Mouse (Mus musculus) 416B (cell line): ENCODE measurements around the gene Smdt1.

Experiments
- DNase-seq: peaks from one replicate; pipeline ENCODE4 v3.0.0; 2011; ENCODE audit warnings: low read depth

Smdt1 gene

GRCm38 (mm10) chr15:82338593-82339112, at the start of gene Smdt1, which contains the start of the genes Naga and Pheta2:
TSS of gene Smdt1 (plus strand) at chr15:82338959.
TSS of gene Naga (minus strand) at chr15:82338925.
TSS of gene Pheta2 (plus strand) at chr15:82338942.
- DNase-seq, result peak; percentile 96

DNA sequence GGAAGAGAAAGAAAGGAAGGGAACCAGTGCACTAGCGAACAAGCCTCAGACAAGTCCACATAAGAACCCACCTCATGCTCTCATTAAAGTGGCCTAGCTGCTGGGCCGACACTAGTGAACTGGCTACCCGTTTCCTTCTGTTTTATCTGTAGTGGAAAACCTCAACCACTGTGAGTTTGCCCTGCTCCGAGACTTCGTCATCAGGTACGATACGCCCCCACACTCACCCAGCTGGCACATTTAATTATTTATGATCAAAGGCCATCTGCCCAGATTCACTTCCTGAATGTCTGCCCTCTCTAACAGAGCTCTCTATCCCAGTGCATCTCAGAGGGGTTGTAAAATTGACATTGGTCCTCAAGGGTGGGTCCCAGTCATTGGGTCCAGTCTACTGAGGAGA, 48.5 kb upstream of the Smdt1 start:
- DNase-seq, result no peak

GRCm38 (mm10) chr15:82292851-82293250, 45.9 kb upstream of the Smdt1 start:
- no peak for DNase-seq

GRCm38 (mm10) chr15:82293271-82293711, 45.5 kb upstream of the Smdt1 start:
- no peak for DNase-seq

GRCm38 (mm10) chr15:82294059-82294458, 44.7 kb upstream of the Smdt1 start:
- peak; percentile 25 for DNase-seq

GRCm38 (mm10) chr15:82298764-82299561, 39.8 kb upstream of the Smdt1 start, which contains the start of gene Wbp2nl:
TSS of gene Wbp2nl (plus strand) at chr15:82298954.
- DNase-seq, result no peak

DNA sequence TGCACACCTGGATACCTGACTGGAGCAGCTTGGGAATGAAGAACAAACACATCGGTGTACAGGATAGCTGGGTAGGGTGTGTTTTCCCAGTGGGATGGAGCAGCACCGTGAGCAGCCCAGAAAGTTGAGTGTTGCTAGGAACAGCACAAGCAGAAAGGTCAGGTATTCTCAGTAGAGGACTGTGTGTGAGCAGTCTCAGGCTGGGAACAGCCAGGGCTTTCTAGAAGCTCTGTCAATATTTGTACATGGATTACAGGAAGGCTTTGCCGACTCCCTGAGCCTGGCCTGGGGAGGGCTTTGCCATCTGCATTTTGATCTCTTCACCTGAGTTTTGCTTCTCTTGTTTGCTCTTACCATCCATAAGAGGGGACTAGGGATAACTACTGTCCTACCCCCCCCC, 31.7 kb upstream of the Smdt1 start:
- no peak for DNase-seq

- no peak for DNase-seq
These were observed 30.3 kb upstream of the Smdt1 start for GRCm38 (mm10) chr15:82308416-82308815.

GRCm38 (mm10) chr15:82317839-82318238, 20.9 kb upstream of the Smdt1 start:
- DNase-seq, result peak; percentile 47

DNA sequence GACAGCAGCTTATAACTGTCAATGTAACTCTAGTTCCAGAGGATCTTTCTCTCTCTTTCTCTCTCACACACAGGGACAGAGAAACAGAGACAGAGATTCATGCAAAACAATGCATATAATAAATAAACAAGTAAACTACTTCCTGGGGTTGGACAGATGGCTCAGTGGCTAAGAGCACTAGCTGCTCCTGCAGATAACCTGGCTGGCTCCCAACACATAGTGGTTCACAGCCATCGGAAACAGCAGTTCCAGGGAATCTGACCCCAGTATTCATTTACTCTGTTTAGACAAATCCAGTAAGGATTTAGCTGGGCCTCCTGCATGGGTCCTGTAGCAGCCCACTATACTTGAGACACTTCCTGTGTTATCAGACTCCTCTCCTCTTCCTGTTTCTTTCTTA, 19.1 kb upstream of the Smdt1 start:
- DNase-seq, result no peak

GRCm38 (mm10) chr15:82322195-82322594, 16.6 kb upstream of the Smdt1 start:
- DNase-seq, result no peak

GRCm38 (mm10) chr15:82325382-82325781, 13.4 kb upstream of the Smdt1 start:
- peak; percentile 53 for DNase-seq

DNA sequence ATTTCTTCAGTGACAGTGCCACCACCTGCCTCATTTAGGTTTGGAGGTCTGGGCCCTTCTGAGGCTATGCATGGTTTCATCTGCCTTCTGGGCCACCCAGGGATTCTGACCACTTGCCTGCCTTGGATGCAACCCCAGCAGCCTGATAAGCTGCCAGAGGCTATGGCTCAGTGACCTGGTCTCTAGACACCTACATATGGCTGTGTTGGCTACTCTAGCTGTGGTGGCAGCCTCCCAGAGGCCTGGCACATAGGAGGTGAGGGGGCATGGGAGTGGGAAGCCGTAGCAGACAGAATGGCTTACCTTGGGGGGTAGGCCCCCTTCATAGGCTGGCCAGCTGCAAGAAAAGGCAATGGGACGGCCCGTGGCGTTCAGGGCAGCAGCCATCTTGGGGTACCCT, 3.6 kb upstream of the Smdt1 start:
- DNase-seq, result no peak

DNA sequence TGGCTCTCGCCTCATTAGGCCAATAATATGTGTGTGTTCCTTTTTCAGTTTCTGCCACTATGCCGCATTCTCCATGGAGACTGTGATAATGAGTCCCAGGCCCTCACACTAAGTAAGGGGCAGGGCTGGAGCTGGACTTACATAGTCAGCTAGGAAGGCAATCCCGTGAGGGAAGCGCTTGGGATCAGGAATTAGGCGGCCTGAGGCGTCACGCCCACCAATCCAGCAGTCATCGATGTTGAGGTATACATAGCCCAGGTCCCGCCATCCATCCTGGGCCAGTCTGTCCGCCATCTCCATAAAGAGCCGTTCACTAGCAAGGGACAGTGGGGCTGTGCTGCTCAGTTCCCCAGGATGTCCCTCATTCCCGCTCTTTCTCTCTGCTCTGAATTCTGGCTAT, 2.1 kb upstream of the Smdt1 start:
- DNase-seq, result no peak

- DNase-seq, result peak; percentile 62
These were observed 884 bp upstream of the Smdt1 start for GRCm38 (mm10) chr15:82337875-82338274.

DNA sequence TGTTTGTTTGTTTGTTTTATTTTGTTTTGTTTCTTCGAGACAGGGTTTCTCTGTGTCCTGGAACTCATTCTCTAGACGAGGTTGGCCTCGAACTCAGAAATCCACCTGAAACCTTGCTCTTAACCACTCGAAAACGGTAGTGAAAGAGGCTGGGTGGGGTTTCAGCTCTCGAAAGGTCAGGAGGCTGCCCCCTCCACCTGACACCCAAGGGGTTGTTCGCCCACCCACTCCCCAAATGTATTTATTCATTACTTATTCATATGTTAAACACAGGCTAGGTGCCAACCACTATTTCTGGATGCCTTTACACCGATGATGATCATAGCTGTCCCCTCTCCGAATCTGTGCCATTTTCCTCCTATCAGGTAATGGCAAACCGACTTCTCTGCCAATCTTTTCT, 391 bp downstream of the Smdt1 start:
- DNase-seq, result no peak

GRCm38 (mm10) chr15:82339634-82340254, 985 bp downstream of the Smdt1 start:
- DNase-seq, result no peak

DNA sequence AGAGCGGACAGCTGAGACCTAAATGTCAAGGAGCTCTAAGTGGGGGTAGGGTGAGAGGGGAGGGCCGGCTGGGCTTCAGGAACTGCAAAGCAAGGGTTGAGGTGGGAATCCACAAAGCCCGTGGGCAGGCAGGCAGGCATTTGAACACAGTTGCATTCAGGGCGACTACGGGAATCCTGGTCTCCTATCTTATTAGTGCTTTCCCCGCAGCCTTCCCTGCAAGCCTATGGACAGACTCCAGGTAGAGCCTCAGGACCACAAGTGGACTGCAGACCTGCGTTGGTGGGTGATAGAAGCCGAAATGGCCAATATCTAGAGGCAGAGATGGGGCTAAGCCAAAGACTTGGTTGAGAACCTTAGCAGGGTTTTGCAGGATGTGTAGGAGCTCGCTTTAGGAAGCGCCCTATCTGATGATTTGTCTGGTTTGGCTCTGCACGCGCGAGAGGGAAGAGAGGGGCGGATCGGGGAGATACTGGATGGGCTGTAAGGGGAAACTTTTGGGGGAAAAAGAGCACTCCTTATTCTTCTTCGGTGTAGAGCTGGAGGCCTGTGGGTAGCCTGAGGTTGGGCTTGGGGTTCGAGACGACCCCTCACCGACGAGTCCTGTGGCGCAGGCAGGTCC, 1.8 kb downstream of the Smdt1 start:
- no peak for DNase-seq

DNA sequence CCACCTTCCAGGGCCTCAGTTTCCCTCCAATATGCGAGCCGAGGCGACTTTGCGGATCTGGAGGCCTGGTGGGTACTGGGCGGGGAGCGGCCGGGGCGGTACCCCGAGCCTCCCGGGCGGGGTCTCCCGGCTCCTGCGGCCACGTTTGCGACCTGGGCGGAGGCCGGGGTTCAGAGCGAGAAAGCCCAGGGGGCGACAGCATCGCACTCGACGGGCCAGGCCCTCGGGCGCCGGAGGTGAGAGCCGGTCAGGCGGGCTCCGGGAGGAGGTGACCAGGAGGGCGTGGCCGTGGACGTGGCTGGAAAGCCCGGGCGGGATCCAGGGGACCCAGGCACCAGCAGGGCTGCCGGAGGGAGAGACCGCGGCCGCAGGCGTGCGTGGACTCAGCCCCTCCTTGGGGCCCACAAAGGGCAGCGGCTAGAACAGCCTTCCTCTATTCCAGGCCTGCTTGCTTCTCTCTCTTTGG, 2.3 kb downstream of the Smdt1 start:
- no peak for DNase-seq

- peak; percentile 97 for DNase-seq
These were observed 3.1 kb downstream of the Smdt1 start for GRCm38 (mm10) chr15:82341675-82342542.

GRCm38 (mm10) chr15:82342543-82342935, 3.8 kb downstream of the Smdt1 start:
- DNase-seq, result peak; percentile 21
